Mouse (Mus musculus) hindbrain, embryonic 12.5 days (tissue): ENCODE measurements around the gene Grip2. TPM values are rescaled to one million over a fixed set of nuclear protein-coding genes. Genes with fewer than 3 reads are reported as not detected.

Source experiments
- ATAC-seq: fragments of 200-750 bp; cut with Nextera tagmentation; 2 replicates; pipeline ENCODE4 v1.8.0; 2017; ENCODE audit warnings: moderate TSS enrichment; ENCODE audit not compliant: low FRiP score
- H3K27ac ChIP-seq: fragments of 300-500 bp; sonication (generic); 2 replicates; pipeline ENCODE4 v1.5.1; 2016; ENCODE audit warnings: mild to moderate bottlenecking
- H3K27me3 ChIP-seq: fragments of 300-500 bp; sonication (generic); 2 replicates; pipeline ENCODE4 v1.6.1; 2016; ENCODE audit warnings: mild to moderate bottlenecking
- H3K36me3 ChIP-seq: fragments of 300-500 bp; sonication (generic); 2 replicates; pipeline ENCODE4 v1.6.1; 2016; ENCODE audit warnings: mild to moderate bottlenecking
- H3K4me1 ChIP-seq: fragments of 300-500 bp; sonication (generic); 2 replicates; pipeline ENCODE4 v1.6.1; 2016
- H3K4me2 ChIP-seq: fragments of 300-500 bp; sonication (generic); replicated peaks from 2 replicates; pipeline ENCODE4 v1.6.1; 2016; ENCODE audit warnings: mild to moderate bottlenecking
- H3K4me3 ChIP-seq: fragments of 300-500 bp; sonication (generic); 2 replicates; pipeline ENCODE4 v1.5.1; 2016; ENCODE audit warnings: mild to moderate bottlenecking
- H3K9ac ChIP-seq: fragments of 300-500 bp; sonication (generic); 2 replicates; pipeline ENCODE4 v1.6.1; 2016; ENCODE audit warnings: mild to moderate bottlenecking, moderate library complexity
- H3K9me3 ChIP-seq: fragments of 300-500 bp; sonication (generic); replicated peaks from 2 replicates; pipeline ENCODE4 v1.6.1; 2016; ENCODE audit warnings: mild to moderate bottlenecking
- WGBS: fragments of 180-500 bp; shearing (Covaris S2); methylation state at CpG from one replicate; pipeline ENCODE4 v1.1.7; 2016; 5-methylcytosine and 5-hydroxymethylcytosine counted together
- polyA plus RNA-seq: library from polyadenylated mRNA; unstranded; fragments of >200 nt; fragmentation: Nextera tagmentation; extraction: Ambion mirVana; gene quantifications from 2 replicates; pipeline ENCODE4 v1.2.1, GENCODE M21; 2016

Gene Grip2
- polyA plus RNA-seq: 2.5 and 2.7 TPM in 2 replicates

DNA sequence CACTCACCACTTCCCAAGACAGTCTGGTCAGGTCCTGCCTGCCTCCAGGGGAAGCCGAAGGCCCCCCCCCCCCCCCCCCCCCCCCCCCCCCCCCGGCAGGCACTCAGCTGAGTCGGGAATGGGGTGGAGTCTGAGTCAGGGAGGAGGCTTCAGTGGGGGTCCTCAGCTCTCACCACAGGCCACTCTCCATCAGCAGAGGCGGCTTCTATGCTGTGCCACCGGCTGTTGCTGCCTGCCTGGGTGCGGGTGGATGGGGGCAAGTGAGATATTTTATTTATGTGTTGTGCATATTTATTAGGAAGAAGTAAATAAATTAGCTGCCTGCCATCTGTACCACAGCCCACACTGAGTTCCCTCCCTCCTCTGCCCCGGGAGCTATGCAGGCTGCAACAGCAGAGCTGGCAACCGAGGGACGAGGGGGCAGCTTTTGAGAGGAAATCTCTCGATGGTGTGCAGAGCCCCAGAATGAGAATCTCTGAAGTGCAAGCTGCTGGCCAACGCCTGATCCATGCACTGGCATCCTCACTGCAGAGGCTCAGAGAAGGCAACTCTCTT is at the start of gene Grip2:
Gene Grip2 (minus strand): TSS at position 235 of the 555 bp plus-strand sequence.
- no peak within 1 kb of the TSS for H3K27ac ChIP-seq
- peaks cover 5% of the 10 kb centered on the region; the same call in 1 of the 2 replicates for H3K27me3 ChIP-seq
- H3K36me3 ChIP-seq: no peaks in the 10 kb centered on the region
- peaks cover 3% of the 10 kb centered on the region for H3K4me1 ChIP-seq
- peak; percentile 22; the same call in 1 of the 2 replicates for ATAC-seq
- no peak within 1 kb of the TSS for H3K4me2 ChIP-seq
- no peaks in the 10 kb centered on the region for H3K9me3 ChIP-seq
- WGBS: 50% methylated on average over 8 of the region's 11 CpGs
- no peak within 1 kb of the TSS for H3K4me3 ChIP-seq
- no peak within 1 kb of the TSS for H3K9ac ChIP-seq

DNA sequence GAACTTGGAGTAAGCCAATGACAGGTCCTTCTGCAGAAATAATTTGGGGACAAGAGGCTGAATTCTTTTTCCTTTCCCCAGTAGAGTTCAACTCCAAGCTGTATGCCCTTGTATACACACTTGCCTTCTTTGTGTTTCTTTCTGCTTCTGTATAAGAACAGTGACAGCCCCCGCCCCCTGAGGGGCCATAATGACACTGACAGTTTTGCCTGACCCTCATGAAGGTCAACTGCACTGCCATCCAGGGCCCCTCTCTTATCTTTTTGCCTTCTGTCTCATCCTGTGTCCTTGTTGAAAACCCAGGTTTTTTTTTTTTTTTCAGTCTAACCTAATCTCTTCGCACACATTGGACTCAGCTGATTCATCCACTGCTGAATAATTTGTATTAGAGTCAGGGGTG is 45.7 kb upstream of the Grip2 start:
- WGBS: 75% methylated on average over 2 of the region's 2 CpGs
- ATAC-seq: no peak
- Histone ChIP-seq H3K27ac (no peak overlapping the region), H3K4me3 (no peak overlapping the region), H3K4me2 (no peak overlapping the region), H3K9ac (no peak overlapping the region), H3K9me3 (no peaks in the 10 kb centered on the region; the same call in 1 of the 2 replicates), H3K4me1 (peaks cover 3% of the 10 kb centered on the region), H3K36me3 (no peaks in the 10 kb centered on the region), H3K27me3 (peaks cover 18% of the 10 kb centered on the region)

DNA sequence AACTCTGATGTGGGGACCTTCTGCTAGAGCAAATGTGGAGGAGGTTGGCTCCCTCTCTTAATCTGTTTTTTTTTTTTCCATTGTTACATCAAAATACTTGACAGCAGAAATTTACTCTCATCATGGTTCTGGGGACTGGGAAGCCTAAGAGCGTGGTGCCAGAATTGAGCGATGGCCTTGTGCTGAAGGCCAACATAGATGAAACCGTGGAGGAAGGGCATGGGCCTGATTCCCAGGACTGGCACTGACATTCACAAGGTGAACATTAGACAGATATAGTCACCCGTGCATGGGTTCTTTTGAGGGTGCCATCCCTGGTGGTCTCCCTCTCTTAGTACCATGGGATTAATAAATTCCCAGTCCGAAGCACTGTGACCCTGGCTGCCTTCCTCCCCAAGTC is 41.0 kb upstream of the Grip2 start:
- H3K4me2 ChIP-seq: no peak overlapping the region
- no peak for ATAC-seq
- H3K4me3 ChIP-seq: no peak overlapping the region
- H3K27ac ChIP-seq: no peak overlapping the region
- no peaks in the 10 kb centered on the region for H3K4me1 ChIP-seq
- WGBS: 92% methylated on average over 5 of the region's 5 CpGs
- no peaks in the 10 kb centered on the region for H3K36me3 ChIP-seq
- H3K9me3 ChIP-seq: no peaks in the 10 kb centered on the region; the same call in 1 of the 2 replicates
- H3K9ac ChIP-seq: no peak overlapping the region
- H3K27me3 ChIP-seq: peaks cover 9% of the 10 kb centered on the region

DNA sequence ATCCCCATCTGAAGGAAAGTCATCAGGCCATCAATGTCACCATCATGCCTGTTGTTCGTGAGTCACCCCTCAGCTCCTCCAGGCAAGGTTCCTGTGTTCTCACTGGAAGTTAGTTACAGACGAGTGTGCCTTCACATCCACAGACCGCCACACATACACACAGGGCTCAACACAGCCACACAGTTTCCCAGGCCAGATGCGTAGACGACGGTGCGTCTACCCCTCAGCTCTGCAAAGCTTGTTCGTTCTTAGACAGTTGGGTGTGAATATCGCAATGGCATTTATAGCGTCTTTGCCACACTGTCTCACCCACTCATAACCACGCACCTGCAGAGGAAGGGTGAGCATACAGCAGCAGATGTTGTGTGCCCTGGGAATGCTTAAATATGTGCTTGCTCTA is 38.6 kb upstream of the Grip2 start:
- no peak overlapping the region for H3K4me3 ChIP-seq
- H3K36me3 ChIP-seq: no peaks in the 10 kb centered on the region
- no peak for ATAC-seq
- H3K4me2 ChIP-seq: no peak overlapping the region
- H3K4me1 ChIP-seq: no peaks in the 10 kb centered on the region
- H3K27ac ChIP-seq: no peak overlapping the region
- no peaks in the 10 kb centered on the region for H3K9me3 ChIP-seq
- H3K9ac ChIP-seq: no peak overlapping the region
- no peaks in the 10 kb centered on the region for H3K27me3 ChIP-seq
- WGBS: 84% methylated on average over 11 of the region's 11 CpGs

DNA sequence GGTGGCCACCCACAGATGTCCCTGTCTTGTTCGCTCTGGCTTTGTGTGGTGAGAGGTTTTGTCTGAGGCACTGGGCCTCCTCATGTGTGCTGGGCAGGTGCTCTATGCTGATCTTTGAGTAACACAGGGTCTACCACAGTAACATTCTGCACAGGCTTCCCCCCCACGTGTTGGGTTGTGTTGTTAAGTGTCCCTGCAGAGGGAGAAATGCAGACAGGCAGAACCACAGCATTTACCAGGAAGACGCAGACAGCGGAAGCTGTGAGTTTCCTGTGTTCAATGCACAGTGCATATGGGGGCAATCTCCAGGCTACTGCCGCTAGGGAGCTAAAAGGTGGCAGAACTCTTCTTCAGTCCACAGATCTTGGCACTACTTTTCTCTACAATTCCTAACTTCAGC is 37.5 kb upstream of the Grip2 start:
- H3K4me2 ChIP-seq: no peak overlapping the region
- H3K4me1 ChIP-seq: no peaks in the 10 kb centered on the region
- H3K9ac ChIP-seq: no peak overlapping the region
- 79% methylated on average over 5 of the region's 5 CpGs for WGBS
- no peak for ATAC-seq
- no peaks in the 10 kb centered on the region for H3K9me3 ChIP-seq
- no peaks in the 10 kb centered on the region for H3K36me3 ChIP-seq
- no peak overlapping the region for H3K4me3 ChIP-seq
- H3K27ac ChIP-seq: no peak overlapping the region
- H3K27me3 ChIP-seq: no peaks in the 10 kb centered on the region

DNA sequence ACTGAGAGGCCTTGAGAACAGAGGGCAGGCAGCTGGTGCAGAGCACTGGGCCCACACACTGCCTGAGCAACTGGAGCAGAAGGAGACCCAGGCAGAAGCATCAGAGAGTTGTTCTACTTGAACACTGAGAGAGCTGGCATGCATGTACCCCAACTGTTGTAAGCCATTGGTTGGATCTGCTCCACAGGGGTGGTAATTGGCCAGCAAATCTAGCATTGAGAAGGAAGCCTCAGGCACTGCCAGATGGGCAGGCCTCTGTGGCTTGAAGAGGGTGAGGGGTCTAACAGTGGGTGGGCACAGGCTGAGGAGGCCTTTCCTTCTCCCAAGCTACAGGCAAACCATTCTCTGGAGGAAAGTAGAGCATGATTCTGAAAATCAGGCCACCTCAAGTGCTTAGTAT is 35.8 kb upstream of the Grip2 start:
- Histone ChIP-seq H3K27ac (no peak overlapping the region), H3K9ac (no peak overlapping the region), H3K4me3 (no peak overlapping the region), H3K4me1 (no peaks in the 10 kb centered on the region), H3K27me3 (no peaks in the 10 kb centered on the region), H3K36me3 (no peaks in the 10 kb centered on the region), H3K9me3 (no peaks in the 10 kb centered on the region), H3K4me2 (no peak overlapping the region)
- no peak for ATAC-seq

DNA sequence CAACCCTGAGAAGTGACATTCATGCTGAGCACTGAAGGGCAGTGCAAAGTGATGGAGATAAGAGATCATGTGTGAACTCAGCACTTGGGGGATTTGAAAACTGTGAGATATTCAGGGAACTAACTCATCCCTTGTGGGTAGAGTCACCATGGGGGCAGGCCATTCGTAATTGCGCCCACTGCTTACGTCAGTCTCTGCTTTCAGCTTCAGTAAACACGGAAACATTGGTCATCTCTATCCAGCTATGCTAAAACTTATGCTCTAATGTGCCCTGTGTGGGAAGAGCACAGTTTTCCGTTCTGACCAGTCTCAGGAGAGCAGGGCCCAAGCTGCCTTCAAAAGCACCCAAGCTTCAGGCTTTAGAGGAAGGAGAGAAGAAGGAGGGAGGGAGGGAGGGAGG is 31.3 kb upstream of the Grip2 start:
- Histone ChIP-seq H3K9me3 (no peaks in the 10 kb centered on the region), H3K27ac (no peak overlapping the region), H3K27me3 (peaks cover 6% of the 10 kb centered on the region; the same call in 1 of the 2 replicates), H3K36me3 (no peaks in the 10 kb centered on the region), H3K4me2 (no peak overlapping the region), H3K9ac (no peak overlapping the region), H3K4me3 (no peak overlapping the region), H3K4me1 (no peaks in the 10 kb centered on the region)
- WGBS: 74% methylated on average over 5 of the region's 5 CpGs
- ATAC-seq: no peak

DNA sequence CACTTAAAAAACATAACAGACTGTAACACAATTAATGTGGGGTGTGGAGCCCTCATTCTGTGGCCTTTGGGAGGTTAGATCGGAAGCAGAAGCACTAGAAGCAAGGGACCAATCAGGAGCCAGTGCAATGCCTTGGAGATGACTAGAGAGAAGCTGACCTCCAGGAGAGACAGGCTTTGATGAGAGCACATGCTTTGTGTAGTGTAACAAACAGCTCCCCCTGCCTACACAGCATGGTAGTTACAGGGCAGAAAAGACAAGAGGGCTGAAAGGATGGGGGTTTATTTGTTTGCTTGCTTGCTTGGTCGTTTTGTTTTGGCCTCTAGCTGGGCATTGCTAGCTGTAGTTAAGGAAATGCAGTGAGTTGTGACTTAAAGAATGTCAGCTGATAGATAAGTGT is 25.5 kb upstream of the Grip2 start:
- H3K36me3 ChIP-seq: no peaks in the 10 kb centered on the region
- H3K4me3 ChIP-seq: no peak overlapping the region
- no peak overlapping the region for H3K9ac ChIP-seq
- 9% methylated on average over 2 of the region's 2 CpGs for WGBS
- ATAC-seq: peak; percentile 75; the same call in 1 of the 2 replicates
- H3K4me1 ChIP-seq: no peaks in the 10 kb centered on the region
- peaks cover 6% of the 10 kb centered on the region; the same call in 1 of the 2 replicates for H3K27me3 ChIP-seq
- H3K4me2 ChIP-seq: no peak overlapping the region
- no peaks in the 10 kb centered on the region for H3K9me3 ChIP-seq
- no peak overlapping the region for H3K27ac ChIP-seq

DNA sequence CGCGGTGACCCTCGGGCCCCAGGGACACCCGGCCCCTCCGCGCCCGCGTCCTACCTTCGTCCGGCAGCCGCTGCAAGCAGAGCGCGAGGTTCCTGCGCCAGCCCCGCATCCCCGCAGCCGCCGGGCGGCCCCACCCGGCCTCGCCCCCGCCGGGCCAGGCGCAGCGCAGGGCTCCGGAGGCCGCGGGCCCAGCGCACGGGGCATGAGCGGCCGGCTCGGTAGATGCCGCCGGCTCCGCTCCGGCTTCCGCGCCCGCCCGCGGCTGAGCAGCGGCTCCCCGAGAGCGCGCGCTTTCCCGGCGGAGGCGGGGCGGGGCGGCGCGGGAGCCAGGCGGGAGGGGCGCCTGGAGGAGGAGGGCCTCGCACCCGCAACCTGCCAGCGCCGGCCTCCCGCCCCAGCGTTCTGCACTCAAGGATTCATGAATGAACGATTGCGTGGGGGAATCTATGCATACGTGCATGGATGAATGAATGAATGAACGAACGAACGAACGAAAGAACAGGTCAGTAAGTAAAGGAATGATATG is 16.6 kb upstream of the Grip2 start:
- Histone ChIP-seq H3K36me3 (no peaks in the 10 kb centered on the region), H3K9me3 (no peaks in the 10 kb centered on the region), H3K4me2 (peak overlapping the region; percentile 97), H3K27me3 (peaks cover 64% of the 10 kb centered on the region), H3K27ac (peak overlapping the region; percentile 5; the same call in 1 of the 2 replicates), H3K4me1 (peaks cover 31% of the 10 kb centered on the region), H3K9ac (peak overlapping the region; percentile 73), H3K4me3 (peak overlapping the region; percentile 64)
- whole genome bisulfite sequencing: 6% methylated on average over 53 of the region's 69 CpGs
- 0 out of 2 replicates have a peak, but pooled peaks have one; percentile 15 for ATAC-seq

DNA sequence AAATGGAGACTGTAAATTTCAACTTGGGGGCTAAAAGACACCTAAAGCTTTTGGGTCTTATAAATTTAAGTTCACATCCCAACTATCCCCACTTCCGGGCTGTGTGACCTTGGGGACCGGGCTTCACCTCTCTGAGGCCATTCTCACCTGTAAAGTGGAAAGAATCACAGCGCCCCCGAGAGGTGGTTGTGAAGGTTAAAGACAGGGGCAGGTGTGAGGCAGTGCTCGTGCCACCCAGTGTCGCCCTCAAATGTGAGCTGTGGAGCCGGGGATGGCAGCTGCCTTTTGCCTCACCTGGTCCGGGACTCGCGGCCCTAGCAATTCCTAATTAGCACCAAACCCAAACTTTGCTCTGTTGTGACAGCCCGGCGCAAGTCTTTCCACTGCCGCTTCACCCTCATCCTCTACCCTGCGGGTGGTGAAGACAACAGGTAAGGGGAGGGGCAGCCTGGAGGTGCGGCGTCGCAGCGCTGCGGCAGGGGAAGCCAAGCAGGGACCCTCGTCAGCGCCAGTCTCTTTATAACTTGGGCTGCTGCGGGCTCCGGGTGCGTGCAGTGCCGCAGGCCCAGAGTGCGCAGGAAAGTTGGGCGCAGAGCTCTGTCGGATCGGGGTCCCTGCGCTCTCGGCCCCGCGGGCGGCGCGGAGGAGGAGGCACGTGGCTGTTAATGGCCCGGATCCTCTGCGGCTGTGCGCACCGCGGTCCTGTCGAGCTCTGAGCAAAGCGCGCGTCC is 16.0 kb upstream of the Grip2 start:
- 3% methylated on average over 41 of the region's 46 CpGs for WGBS
- Histone ChIP-seq H3K27me3 (peaks cover 64% of the 10 kb centered on the region), H3K4me1 (peaks cover 36% of the 10 kb centered on the region), H3K4me3 (peak overlapping the region; percentile 64), H3K27ac (peak overlapping the region; percentile 5; the same call in 1 of the 2 replicates), H3K4me2 (peak overlapping the region; percentile 97), H3K9ac (peak overlapping the region; percentile 73), H3K9me3 (no peaks in the 10 kb centered on the region), H3K36me3 (no peaks in the 10 kb centered on the region)
- no peak for ATAC-seq

DNA sequence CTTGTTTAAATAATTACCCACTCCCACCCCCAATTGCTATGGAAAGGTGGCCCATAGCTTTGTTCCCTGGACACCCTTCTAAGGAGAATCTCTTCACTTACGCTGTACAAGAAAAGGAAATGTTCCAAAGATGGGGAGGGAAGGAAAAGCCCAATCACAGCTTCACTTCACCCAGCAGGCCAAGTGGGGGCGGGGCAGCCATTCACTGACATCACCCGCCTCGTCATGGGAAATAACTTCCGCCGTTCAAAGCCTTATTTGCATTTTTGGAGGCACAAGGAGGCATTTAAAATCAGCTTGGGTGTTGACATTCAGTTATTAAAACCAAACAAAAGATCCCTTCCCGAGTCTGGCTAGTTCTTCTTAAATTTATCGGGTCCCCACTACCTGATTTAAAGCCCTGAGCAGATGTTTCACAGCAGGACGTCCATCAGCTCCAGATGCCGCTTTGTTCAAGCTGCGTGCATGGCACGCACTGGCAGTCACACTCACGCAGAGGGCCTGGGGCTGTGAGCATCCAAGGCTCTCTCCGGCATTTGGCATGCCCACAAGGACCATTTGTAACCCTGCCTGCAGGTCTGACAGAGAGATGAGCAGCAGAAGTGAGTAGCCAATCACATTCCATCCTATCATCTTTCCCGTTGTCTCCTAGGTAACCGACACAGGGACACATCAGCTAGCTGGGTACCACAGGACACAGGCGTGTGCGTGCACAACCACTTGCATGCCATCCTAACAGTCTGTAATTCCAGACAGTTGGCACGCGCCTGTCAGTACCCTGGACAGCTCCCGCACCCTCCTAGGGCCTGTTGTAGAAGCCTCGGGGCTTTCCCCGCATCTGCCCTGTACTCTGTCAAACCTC is 12.2 kb upstream of the Grip2 start:
- H3K27me3 ChIP-seq: peaks cover 43% of the 10 kb centered on the region
- H3K27ac ChIP-seq: peak overlapping the region; percentile 93
- H3K4me2 ChIP-seq: peak overlapping the region; percentile 53
- no peaks in the 10 kb centered on the region for H3K36me3 ChIP-seq
- ATAC-seq: peak; percentile 88
- peaks cover 38% of the 10 kb centered on the region for H3K4me1 ChIP-seq
- WGBS: 5% methylated on average over 23 of the region's 23 CpGs
- no peaks in the 10 kb centered on the region for H3K9me3 ChIP-seq
- H3K4me3 ChIP-seq: peak overlapping the region; percentile 29
- peak overlapping the region; percentile 55; the same call in 1 of the 2 replicates for H3K9ac ChIP-seq

DNA sequence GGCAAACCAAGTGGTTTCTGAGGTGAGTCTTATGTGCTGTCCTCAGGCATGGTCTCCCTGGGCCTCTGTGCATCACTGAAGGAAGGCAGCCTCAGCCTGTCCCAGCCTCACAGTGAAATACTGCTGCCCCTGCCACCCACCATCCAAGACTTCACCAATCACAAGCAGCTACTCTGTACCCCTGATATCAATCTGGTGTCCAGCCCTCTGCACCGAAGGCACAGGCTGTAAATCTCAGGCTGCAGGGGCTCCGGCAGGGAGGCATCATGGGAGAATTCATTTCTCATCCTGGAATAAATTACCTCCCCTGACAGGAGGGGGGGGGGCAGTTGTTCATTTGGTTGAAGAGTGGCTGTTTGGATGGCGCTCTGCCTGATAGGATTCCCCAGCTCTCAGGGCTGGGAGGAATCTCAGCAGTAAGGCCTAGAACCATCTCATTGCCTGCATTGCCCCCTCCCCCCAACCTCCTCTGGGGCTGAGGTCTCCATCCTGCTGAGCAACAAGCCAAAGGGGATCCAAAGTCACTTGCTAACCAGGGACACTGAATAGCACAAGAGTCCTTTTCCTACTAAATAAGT is 5.9 kb upstream of the Grip2 start:
- Histone ChIP-seq H3K4me2 (no peak overlapping the region), H3K27me3 (no peaks in the 10 kb centered on the region), H3K4me3 (no peak overlapping the region), H3K36me3 (no peaks in the 10 kb centered on the region), H3K27ac (no peak overlapping the region), H3K9me3 (no peaks in the 10 kb centered on the region), H3K9ac (no peak overlapping the region), H3K4me1 (peaks cover 8% of the 10 kb centered on the region)
- 44% methylated on average over 3 of the region's 3 CpGs for WGBS
- ATAC-seq: peak; percentile 61; the same call in 1 of the 2 replicates
